Mouse (Mus musculus): Measurements from ENCODE around the gene Tfb1m.

GRCm38 (mm10) chr17:3505711-3506110 is 51.9 kb downstream of the Tfb1m start:
- TF ChIP-seq CTCF (IDR thresholded peaks at IDR 0.05; ENCODE audit: borderline replicate concordance, extremely low read depth, insufficient read depth, insufficient read length): no peak
- TF ChIP-seq POLR2A (IDR thresholded peaks at IDR 0.05; ENCODE audit: borderline replicate concordance, extremely low read depth, insufficient read depth, insufficient read length, poor library complexity, severe bottlenecking): no peak

Data from brain, embryonic 14.5 days (tissue).